Mouse (Mus musculus) forebrain, embryonic 14.5 days (tissue): ENCODE data around the gene Enthd1. TPM values are rescaled to one million over a fixed set of nuclear protein-coding genes. Genes with fewer than 3 reads are reported as not detected.
A peak's percentile ranks its signal among the peaks of the same experiment; 100 is the strongest.
"Not testable (repeated sequence)": the region's sequence is repeated elsewhere in the genome, so short reads cannot be mapped to it uniquely, and the experiment has no call there.

Experiments
- ATAC-seq: fragments of 200-750 bp; cut with Nextera tagmentation; 2 replicates; pipeline ENCODE4 v1.8.0; 2017; ENCODE audit warnings: mild to moderate bottlenecking, moderate library complexity
- DNase-seq: peaks from one replicate; pipeline ENCODE4 v3.0.0-alpha.2; 2015; ENCODE audit warnings: low spot score
- H3K27ac ChIP-seq: fragments of 300-500 bp; sonication (generic); 2 replicates; pipeline ENCODE4 v1.5.1; 2014; ENCODE audit warnings: low read depth, mild to moderate bottlenecking, control low read depth, low read length, moderate library complexity
- H3K27me3 ChIP-seq: fragments of 300-500 bp; sonication (generic); replicated peaks from 2 replicates; pipeline ENCODE4 v1.6.1; 2014; ENCODE audit warnings: low read length, control low read depth, mixed read lengths; ENCODE audit not compliant: control insufficient read depth, insufficient read depth
- H3K36me3 ChIP-seq: fragments of 300-500 bp; sonication (generic); 2 replicates; pipeline ENCODE4 v1.6.1; 2014; ENCODE audit warnings: low read length, control low read depth; ENCODE audit not compliant: control insufficient read depth, insufficient read depth
- H3K4me1 ChIP-seq: fragments of 300-500 bp; sonication (generic); 2 replicates; pipeline ENCODE4 v1.6.1; 2014; ENCODE audit warnings: antibody characterized with exemption, low read length, control low read depth; ENCODE audit not compliant: control insufficient read depth, insufficient read depth
- H3K4me2 ChIP-seq: fragments of 300-500 bp; sonication (generic); 2 replicates; pipeline ENCODE4 v1.6.1; 2014; ENCODE audit warnings: mild to moderate bottlenecking, control low read depth, low read length
- H3K4me3 ChIP-seq: fragments of 300-500 bp; sonication (generic); 2 replicates; pipeline ENCODE4 v1.5.1; 2014; ENCODE audit warnings: low read depth, low read length, control low read depth
- H3K9ac ChIP-seq: fragments of 300-500 bp; sonication (generic); 2 replicates; pipeline ENCODE4 v1.6.1; 2014; ENCODE audit warnings: mild to moderate bottlenecking, low read length, control low read depth, moderate library complexity
- H3K9me3 ChIP-seq: fragments of 300-500 bp; sonication (generic); replicated peaks from 2 replicates; pipeline ENCODE4 v1.6.1; 2016; ENCODE audit warnings: low read length, control low read depth, mixed read lengths; ENCODE audit not compliant: control insufficient read depth
- WGBS: fragments of 180-500 bp; shearing (Covaris S2); extraction: QIAGEN DNeasy Blood & Tissue Kit; methylation state at CpG from one replicate; pipeline ENCODE4 v1.1.7; 2014; 5-methylcytosine and 5-hydroxymethylcytosine counted together
- polyA plus RNA-seq: library from polyadenylated mRNA; unstranded; fragments of >200 nt; fragmentation: Nextera tagmentation; extraction: Ambion mirVana; gene quantifications from 2 replicates; pipeline ENCODE4 v1.2.1, GENCODE M21; 2014

Enthd1 gene
- polyA plus RNA-seq, 1 experiment from 2014 or later: not detected

DNA sequence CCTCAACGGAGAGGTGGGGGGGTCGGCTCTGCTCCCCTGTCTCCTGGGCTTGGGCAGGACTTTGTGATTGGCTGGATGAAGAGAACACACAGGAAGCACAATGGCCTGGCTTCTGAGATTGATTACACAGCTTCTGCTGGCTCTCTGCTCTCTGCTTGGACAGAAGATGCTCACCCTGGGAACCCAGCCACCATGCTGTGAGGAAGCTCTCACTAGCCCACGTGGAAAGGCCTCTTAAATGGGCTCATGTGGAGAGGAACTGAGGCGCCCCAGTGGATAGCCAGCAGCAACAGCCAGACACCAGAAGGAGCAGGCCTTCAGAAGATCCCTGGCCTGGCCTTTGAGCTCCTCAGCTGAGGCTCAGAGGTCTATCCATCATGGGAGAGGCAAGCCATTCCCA lies 59.9 kb downstream of the Enthd1 start:
- Histone ChIP-seq H3K9me3 (no peaks in the 10 kb centered on the region), H3K9ac (no peak overlapping the region), H3K4me1 (0 out of 2 replicates have a peak, but pooled peaks cover 6% of the 10 kb centered on the region), H3K4me3 (no peak overlapping the region), H3K36me3 (no peaks in the 10 kb centered on the region), H3K27me3 (no peaks in the 10 kb centered on the region), H3K27ac (no peak overlapping the region), H3K4me2 (no peak overlapping the region)
- DNase-seq (no peak), ATAC-seq (0 out of 2 replicates have a peak, but pooled peaks have one; percentile 44)
- 6% methylated on average over 4 of the region's 4 CpGs for WGBS

DNA sequence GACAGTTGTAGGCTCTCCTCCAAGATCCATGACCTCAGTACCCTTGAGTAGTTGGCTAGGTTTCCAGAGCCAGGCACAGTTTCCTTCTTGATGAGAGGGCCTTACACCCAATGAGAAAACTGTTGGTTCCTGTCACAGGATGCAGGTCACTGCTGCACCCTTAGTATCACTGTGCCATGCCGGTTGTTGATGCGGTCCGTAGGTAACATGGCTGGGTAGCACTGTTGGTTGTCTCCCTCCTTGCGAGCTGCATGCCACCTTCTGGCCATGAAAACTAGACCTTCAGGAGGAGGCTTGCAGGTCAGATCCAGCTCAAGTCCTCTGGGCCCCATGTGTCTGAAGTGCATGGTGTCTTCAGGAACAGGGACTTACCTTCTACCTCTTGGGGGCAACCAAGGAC lies 61.8 kb downstream of the Enthd1 start:
- not testable (repeated sequence) for DNase-seq

DNA sequence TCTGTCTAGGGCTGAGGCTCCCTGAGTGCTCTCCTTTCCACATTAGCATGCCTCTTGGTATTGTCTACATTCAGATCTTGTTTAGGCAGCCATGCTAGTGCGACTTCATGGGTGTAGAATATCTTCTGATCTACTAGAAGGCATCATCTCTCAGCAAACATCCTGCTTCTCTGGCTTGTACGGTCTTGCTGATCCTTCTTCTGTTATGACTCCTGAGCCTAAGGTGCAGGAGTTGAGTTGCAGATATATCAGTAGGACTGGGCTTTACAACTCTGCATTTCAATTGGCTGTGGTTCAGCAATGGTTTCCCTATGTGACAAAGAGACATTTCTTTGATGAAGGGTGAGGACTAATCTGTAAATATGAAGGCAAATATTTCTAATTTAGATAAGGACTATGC lies 62.2 kb downstream of the Enthd1 start:
- Histone ChIP-seq H3K27ac (no peak overlapping the region), H3K36me3 (no peaks in the 10 kb centered on the region), H3K4me1 (0 out of 2 replicates have a peak, but pooled peaks cover 6% of the 10 kb centered on the region), H3K27me3 (no peaks in the 10 kb centered on the region), H3K4me2 (no peak overlapping the region), H3K4me3 (no peak overlapping the region), H3K9me3 (no peaks in the 10 kb centered on the region), H3K9ac (no peak overlapping the region)
- no peak for DNase-seq
- 96% methylated on average over 2 of the region's 2 CpGs for WGBS
- ATAC-seq: no peak

More for the DNA sequence above, 61.8 kb downstream of the Enthd1 start:
- H3K27me3 ChIP-seq, H3K4me3 ChIP-seq, H3K27ac ChIP-seq, H3K4me1 ChIP-seq, ATAC-seq, H3K9ac ChIP-seq, H3K36me3 ChIP-seq, H3K9me3 ChIP-seq, H3K4me2 ChIP-seq: not testable (repeated sequence)
- WGBS: 95% methylated on average over 4 of the region's 4 CpGs

DNA sequence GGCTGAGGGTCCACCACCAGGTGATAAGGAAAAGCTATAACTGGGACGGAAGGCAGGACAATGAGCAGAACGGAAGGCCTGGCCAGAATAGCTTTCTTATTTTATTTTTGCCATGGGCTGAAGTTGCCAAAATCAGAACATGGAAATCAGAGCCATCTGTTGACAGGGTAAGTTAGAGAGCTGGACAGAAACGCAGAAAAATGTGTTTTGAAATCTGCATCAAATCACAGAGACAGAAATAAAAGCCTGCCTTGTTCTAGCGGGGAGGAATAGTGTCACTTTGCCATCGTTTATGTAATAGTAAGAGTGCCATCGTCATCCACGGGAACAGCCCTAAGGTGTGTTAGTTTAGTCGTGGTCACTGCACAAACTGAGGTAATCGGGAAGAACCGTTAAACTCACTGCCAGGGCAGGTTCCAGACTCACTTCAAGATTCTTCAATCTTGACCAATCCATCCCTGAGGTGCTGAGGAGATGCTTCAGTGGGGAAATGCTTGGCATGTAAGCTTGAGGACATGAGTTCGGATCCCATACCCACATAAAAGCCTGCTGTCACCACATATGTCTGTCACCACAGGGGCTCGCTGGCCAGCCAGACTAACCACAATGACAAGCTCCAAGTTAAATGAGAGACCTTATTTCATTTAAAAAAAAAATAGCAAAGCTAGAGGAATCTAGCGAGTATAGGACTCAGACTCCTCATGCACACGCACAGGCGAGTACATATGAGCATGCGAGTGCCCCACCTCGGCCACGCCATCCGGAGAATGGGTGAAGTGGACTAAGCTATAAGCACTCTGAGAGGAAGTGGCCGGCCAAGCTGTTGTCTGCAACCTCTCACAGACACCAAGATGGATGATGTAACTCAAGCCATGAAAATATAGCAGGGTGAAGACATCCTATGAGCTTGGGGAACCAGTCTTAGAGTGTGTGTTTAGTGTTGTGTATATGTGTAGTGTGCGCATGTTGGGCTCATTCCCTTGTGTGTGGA lies 63.6 kb downstream of the Enthd1 start:
- Histone ChIP-seq H3K4me3 (no peak overlapping the region), H3K9ac (no peak overlapping the region), H3K36me3 (no peaks in the 10 kb centered on the region), H3K27me3 (no peaks in the 10 kb centered on the region), H3K9me3 (no peaks in the 10 kb centered on the region), H3K4me2 (no peak overlapping the region), H3K27ac (no peak overlapping the region), H3K4me1 (0 out of 2 replicates have a peak, but pooled peaks cover 6% of the 10 kb centered on the region)
- DNase-seq: no peak
- ATAC-seq: no peak
- 89% methylated on average over 21 of the region's 21 CpGs for WGBS

DNA sequence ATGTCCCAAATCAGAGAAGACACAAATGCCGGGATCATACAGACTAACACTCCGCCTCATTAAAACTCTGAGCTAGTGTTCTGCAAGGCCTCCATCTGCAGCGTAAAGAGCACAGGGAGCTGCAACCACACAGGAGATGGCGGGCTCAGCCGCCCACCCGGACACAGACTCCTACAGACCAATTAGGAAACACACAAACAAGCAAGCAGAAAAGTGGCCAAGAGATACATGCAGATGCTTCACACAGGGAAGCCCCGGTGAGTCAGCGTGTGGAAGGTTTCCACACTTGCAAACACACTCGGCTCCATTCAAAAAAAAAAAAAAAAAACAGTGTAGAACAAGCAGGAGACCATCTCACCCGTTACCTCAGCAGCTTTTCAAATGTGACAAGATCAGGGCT lies 64.5 kb downstream of the Enthd1 start:
- Histone ChIP-seq H3K36me3 (no peaks in the 10 kb centered on the region), H3K4me2 (no peak overlapping the region), H3K27me3 (no peaks in the 10 kb centered on the region), H3K9ac (no peak overlapping the region), H3K4me1 (0 out of 2 replicates have a peak, but pooled peaks cover 6% of the 10 kb centered on the region), H3K4me3 (no peak overlapping the region), H3K9me3 (no peaks in the 10 kb centered on the region), H3K27ac (no peak overlapping the region)
- ATAC-seq: no peak
- WGBS: 44% methylated on average over 10 of the region's 10 CpGs
- DNase-seq: no peak

DNA sequence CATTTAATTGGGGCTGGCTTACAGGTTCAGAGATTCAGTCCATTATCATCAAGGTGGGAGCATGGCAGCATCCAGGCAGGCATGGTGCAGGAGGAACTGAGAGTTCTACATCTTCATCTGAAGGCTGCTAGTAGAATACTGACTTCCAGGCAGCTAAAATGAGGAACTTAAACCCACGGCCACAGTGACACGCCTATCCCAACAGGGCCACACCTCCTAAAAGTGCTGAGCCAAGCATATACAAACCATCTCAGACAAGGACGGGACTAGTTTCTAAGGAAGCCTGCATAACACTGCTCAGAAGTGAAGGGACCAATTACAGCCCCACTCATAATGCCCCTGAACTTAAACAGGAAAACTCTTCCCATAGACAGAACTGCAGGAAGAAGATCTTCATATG lies 67.2 kb downstream of the Enthd1 start:
- DNase-seq, H3K27me3 ChIP-seq, H3K27ac ChIP-seq, H3K4me1 ChIP-seq, H3K9ac ChIP-seq, ATAC-seq, H3K36me3 ChIP-seq, H3K4me3 ChIP-seq, H3K9me3 ChIP-seq, H3K4me2 ChIP-seq: not testable (repeated sequence)
- 88% methylated on average over 3 of the region's 3 CpGs for WGBS

DNA sequence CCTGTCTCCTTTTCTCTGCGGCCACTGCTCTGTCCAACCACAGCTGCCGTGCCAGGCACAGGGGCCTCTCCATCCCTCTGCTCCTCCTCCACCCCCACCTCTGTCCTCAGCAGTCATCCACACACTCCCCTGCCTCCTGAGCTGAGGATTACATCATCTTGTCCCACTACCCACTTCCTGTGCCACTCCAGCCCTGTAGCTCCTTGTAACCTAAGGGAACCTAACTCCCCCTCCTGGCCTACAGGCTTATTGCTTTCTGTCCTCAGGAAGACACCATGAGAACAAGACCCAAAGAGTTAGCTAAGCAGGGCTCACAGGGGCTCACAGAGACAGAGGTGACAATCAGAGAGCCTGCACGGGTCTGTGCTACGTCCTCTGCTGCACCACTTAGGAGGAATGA lies 73.5 kb downstream of the Enthd1 start:
- no peaks in the 10 kb centered on the region for H3K27me3 ChIP-seq
- no peak overlapping the region for H3K4me3 ChIP-seq
- H3K9me3 ChIP-seq: no peaks in the 10 kb centered on the region
- DNase-seq: no peak
- no peaks in the 10 kb centered on the region for H3K36me3 ChIP-seq
- no peaks in the 10 kb centered on the region for H3K4me1 ChIP-seq
- no peak overlapping the region for H3K9ac ChIP-seq
- no peak overlapping the region for H3K4me2 ChIP-seq
- 88% methylated on average over 4 of the region's 4 CpGs for WGBS
- H3K27ac ChIP-seq: no peak overlapping the region
- no peak for ATAC-seq

DNA sequence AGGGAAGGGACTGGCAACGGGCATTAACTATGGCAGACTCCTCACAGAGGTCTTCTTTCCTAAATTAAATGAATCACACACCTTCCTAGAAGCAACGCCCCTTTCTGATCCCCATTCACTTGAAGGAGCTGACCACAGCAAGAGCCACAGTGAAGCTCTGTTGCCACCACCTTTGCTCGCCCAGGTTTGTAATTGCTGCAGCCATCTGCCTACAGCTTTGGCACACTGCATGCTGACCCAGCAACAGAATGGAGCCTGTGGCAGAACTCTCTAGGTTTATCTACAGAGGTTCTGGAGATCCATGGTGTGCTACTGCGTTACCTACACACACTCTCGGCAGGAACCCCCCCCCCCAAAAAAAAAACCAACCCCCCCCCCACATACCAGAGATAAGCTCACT lies 74.8 kb downstream of the Enthd1 start:
- H3K9ac ChIP-seq: no peak overlapping the region
- H3K27me3 ChIP-seq: no peaks in the 10 kb centered on the region
- no peaks in the 10 kb centered on the region for H3K9me3 ChIP-seq
- no peak overlapping the region for H3K27ac ChIP-seq
- 86% methylated on average over 5 of the region's 5 CpGs for WGBS
- peaks cover 2% of the 10 kb centered on the region; the same call in 1 of the 2 replicates for H3K4me1 ChIP-seq
- DNase-seq (no peak), ATAC-seq (no peak)
- no peaks in the 10 kb centered on the region for H3K36me3 ChIP-seq
- H3K4me3 ChIP-seq: no peak overlapping the region
- H3K4me2 ChIP-seq: no peak overlapping the region

DNA sequence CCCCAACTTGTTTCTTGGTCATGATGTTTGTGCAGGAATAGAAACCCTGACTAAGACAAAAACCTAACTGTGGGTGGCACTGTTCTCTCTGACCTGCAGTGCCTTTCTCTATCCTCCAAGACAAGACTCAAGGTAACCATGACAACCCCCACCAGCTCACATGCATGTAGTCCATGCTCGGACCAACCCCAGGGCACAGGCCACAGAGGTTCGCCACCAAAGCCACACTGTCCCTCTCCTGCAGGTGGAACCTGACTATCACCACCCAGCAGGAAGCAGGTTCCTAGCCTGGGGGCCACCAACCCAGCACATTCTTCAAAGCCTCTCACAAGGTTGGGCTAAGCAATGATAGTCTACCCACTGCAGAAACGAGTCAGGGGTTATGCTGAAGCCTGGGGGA lies 76.3 kb downstream of the Enthd1 start:
- H3K4me2 ChIP-seq: no peak overlapping the region
- H3K4me1 ChIP-seq: peaks cover 6% of the 10 kb centered on the region
- no peaks in the 10 kb centered on the region for H3K36me3 ChIP-seq
- no peak for DNase-seq
- H3K27ac ChIP-seq: no peak overlapping the region
- no peak for ATAC-seq
- H3K9me3 ChIP-seq: no peaks in the 10 kb centered on the region
- H3K9ac ChIP-seq: no peak overlapping the region
- H3K27me3 ChIP-seq: no peaks in the 10 kb centered on the region
- 51% methylated on average over 3 of the region's 3 CpGs for WGBS
- no peak overlapping the region for H3K4me3 ChIP-seq
